Mouse (Mus musculus) mouse embryonic stem cell (cell line): ENCODE measurements around the gene Gabra2.

Experiments used
- in situ Hi-C, 2 experiments: fragments of 300-500 bp; cut with MboI; formaldehyde crosslinking; loops; 1 replicate in 1 of 2; 3 replicates in 1 of 2; pipeline ENCODE4 v1.14.3; 2019 to 2020; ENCODE audit warnings: low sequenced_read_pairs in 2 of 2, low pct_unique_long_range_greater_than_20kb in 1 of 2, mixed read lengths in 1 of 2; ENCODE audit not compliant: unreplicated experiment in 1 of 2

The Gabra2 gene

DNA sequence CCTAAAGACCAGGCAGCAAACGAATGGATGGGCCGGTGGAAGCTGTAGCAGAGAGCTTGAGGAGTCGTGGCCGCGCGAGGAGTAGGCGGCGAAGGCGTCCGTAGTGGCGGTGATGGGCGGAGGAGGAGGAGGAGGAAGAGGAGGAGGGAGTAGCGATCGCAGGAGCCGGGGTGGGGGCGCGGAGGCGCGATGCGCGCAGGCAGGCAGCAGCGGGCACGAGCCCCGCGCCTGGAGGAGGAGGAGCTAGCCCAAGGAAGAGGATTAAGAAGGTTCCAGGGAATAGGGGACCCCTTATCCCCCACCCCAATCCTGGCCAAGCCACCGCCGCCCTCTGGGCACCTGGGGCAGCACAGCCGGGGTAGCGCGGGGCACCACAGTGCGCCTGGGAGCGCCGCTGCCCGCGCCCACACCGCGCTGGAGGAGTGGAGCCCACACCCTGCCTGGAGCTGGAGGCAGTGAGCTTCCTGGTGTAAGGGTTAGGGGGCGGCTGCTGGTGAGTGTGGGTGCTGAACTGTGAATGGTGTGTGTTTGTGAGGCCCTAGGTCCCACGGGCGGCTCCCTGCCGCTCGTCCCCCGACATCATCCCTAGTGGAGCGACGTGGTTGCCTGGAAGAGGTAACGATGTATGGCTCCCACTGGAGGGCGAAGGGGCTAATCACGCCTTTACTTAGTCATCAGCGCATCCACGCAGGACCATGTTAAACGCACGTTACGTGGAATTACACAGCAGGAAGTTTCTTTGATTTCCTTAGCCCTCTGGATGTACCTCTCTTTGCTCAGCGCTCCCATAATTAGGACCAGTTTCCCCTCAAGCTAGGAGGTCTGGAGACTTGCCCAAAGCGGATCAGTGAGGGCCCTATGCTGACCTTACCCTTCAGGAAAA is at the start of gene Gabra2:
TSS of gene Gabra2 (minus strand) at position 125 of the 883 bp plus-strand sequence.
- in situ Hi-C loops, result no loop called here

DNA sequence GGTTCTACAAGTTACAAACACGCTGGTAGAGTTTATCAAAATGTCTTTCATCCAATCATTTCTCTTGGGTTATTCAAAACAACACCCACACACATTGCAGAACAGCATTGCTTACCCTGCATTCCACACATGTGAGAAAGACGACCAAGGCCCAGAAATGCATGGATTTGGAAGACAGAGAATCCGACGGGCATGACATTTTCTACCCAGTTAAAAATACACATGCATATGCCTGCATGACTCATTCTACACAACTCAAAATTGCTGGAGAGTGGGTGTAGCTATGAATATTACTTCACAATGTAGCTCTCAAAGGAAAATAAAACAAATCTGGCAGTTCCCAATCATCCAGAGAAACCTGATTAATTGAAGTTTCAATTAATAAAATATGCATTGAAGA is 41.0 kb upstream of the Gabra2 start:
- in situ Hi-C loops, result no loop called here

DNA sequence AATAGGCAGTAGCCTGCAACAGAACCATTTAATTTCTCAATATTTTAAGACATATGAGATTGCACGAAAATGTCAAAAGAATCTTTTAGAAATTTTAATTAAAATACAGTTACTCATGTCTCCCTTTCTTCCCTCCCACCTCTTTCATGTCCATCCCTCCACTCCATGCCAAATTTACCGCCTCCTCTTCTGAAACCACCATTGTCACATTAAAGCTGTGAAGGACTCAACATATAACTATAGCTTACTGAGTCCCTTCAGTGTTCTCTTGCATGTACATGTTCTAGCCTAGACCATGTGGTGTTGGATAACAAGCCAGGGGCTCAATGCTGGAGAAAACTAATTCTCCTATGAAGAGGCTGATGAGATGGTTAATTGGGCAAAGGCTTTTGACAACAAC is 40.2 kb upstream of the Gabra2 start:
- in situ Hi-C loops, result no loop called here

DNA sequence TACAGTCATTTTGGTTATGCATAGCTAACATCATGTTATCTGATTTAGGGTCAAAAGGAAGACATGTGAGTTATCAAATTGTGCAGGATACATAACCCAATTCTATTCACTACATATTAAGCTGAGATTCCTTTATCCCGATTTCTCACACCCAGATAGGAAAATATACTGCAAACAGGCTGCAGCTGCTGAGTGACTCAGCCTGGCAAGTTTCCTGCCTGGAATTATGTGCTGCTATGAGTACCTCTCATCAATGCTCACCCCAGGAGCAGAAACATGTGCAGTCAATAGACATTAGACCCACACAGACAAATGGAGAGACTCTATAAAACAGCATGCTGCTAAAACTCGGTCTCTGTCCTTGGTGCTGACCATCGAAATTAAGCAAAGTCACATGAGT is 32.1 kb upstream of the Gabra2 start:
- in situ Hi-C loops, result no loop called here

DNA sequence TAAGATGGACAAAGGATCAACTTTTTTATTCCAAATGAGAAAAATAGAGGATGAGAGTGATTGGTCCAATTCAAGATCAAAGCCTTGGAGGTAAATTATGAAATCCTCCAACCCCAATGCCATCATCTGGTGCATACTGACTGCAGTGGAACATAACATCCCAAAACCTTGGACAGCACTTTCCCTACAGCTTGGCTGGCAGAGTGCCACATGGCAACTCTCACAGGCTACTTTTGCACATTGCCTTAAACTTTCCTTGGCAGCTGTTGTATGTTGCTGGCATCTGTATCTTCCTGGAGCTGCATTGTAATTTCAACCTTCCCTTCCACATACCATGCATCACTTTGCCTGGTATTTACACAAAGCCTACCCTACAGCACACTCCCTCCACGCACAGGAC is 19.6 kb upstream of the Gabra2 start:
- in situ Hi-C loops, result no loop called here

DNA sequence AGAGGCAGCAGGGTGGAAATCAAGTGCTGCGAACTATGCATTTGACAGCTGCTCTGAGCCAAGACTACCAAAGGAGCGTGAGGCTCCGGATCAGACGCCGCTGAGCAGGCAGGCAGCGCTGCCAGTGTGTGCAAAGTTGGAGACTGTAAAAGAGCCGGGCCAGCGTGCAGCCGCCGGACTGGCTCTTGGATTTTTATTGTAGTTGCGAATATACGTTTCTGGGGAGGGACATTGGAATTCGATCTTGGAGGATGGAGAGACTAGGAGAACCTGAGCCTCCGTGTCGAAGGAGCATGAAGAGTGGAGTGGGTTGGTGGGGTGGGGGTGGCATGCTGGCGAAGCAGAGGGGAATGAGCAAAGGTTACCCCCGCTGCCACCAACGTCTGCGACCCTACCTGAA is 469 bp downstream of the Gabra2 start:
- in situ Hi-C loops, result no loop called here

DNA sequence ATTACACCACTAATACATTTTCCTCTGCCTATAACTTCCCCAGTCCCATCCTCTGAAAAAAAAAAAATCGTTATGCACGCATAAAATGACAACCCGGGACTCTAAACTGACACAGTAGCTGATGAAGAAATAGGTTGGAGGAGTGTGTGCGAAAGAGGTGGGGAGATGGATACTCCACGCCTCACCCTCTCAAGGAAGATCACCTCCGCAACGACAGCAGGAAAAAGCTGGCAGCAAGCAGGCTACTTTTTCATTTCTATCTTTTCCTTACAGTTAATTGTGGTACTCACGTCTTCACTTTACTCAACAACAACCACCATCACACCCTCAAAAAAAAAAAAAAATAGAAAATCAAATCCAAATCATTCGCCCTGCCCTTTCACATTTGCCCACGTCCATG is 873 bp downstream of the Gabra2 start:
- in situ Hi-C loops, result no loop called here

DNA sequence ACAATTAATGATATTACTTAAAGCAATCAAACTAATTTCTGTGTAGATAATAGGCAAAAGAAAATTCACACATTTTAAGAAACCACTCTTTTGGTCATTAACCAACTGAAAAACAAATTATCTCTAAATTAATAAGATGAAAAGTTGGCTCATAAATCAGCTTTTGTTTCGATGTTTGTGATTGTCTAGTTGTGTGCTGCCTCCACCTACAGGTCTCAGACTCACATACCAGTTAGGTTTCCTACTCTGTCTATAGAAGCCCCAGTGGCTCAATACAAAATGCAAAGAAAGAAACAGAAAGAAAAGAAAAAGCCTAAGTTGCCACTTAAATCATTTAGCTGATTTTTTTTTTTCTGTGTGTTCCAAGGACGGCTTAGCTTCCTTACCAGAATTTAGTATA is 1.8 kb downstream of the Gabra2 start:
- in situ Hi-C loops, result no loop called here

DNA sequence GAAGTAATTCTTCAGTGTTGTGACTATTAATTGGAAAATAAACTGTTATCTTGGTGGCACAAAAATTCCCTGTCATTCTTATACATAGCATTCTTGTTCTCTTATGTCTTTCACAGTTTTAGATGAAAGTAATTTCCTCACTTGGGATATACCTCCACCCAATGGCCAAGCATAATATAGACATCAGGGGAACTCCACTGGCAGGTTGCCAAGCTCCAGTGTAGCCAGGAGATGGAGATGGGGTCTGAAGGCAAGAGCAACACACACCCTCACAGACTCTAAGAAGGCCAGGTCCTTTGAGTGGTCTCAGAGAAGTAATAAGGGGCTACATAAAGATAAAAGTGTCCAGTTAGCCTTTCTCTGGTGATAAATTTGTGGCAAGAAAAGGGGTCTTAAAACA is 3.2 kb downstream of the Gabra2 start:
- in situ Hi-C loops, result no loop called here

DNA sequence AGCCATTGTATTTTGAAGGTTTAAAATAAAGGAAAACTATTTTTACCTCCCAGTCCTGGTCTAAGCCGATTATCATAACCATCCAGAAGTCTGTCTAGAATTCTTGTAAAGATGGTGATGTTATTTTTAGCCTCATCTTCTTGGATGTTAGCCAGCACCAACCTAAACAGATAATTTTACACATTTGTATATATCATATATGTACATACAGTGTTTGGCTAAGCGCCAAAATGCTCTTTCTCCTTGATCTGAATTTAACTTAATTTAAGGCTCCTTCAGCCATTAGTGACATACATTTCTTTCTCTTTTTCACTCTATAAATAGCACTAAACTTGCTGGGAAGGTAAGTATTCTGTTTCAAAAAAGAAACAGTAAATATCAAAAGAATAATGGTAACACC is 3.7 kb downstream of the Gabra2 start:
- in situ Hi-C loops, result no loop called here

DNA sequence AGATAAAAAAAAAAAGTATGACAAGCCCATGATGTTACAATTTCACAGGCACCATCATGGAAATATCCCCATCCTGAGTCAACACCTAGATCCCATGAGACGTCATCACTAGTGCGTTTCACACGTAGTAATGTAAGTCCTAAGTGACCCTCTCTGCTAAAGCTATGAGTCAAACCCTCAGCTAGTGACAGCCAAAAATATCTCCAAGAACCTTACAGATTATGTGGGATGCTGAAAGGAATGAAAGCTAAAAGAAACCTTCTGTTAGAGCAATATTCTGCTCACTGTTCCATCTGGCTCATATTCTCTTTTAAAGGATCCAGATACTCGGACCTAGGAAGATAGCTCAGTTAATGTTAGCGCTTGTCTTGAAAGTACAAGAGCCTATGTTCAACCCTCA is 16.8 kb downstream of the Gabra2 start:
- in situ Hi-C loops, result no loop called here

DNA sequence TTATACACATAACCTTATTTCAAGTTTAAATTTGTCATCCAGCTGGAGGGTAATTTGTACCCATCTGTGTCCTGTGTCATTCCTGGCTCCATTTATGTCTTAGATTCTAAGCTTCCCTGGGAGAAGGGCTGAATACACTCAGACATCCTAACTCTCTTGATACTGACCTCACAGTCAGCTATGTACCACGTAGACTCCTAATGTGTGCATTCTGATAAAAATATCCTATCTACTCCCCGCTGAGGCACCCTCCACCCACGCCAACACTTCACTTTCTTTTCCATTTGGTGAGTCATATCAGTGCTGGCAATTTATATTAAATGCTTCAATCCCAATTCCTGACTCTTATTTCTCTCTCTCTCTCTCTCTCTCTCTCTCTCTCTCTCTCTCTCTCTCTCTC is 34.0 kb downstream of the Gabra2 start:
- in situ Hi-C loops, result no loop called here

DNA sequence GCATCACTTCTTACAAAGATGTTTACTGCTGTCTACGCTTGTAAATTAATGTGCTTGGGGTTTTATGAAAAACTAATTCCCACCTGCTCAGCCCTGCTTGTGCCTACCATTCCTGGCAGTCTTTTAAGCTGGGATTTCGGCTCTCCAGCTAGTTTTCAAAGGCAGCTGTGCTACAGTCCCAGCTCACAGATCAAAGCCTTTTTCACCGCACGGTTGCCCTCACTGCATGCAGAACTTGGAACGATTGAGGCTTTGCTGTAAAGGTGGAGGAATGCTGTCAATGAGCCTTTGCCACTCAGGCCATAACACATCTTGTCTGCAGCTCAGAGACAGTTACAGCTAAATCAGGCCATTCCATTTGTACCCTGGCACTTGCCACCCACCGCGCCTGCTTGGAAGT is 37.6 kb downstream of the Gabra2 start:
- in situ Hi-C loops, result no loop called here

DNA sequence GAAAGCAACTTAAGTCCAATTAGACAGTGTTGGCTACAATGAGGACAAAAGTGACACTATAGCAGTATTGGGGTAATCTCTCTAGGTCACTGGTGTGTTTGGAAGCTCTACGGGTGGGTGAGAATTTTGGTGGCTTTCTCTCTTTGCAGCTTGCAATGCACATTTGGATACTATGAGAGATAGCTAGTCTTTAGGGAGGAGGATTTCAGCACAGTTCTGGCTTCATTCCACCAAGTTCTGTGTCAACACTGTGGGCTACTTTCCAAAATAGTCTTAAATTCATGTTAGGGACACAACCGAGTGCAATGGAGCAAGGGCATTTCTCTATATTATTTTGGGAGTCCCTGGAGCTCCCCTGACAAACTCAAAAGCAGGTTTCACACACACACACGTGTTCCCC is 58.3 kb downstream of the Gabra2 start:
- in situ Hi-C loops, result no loop called here

DNA sequence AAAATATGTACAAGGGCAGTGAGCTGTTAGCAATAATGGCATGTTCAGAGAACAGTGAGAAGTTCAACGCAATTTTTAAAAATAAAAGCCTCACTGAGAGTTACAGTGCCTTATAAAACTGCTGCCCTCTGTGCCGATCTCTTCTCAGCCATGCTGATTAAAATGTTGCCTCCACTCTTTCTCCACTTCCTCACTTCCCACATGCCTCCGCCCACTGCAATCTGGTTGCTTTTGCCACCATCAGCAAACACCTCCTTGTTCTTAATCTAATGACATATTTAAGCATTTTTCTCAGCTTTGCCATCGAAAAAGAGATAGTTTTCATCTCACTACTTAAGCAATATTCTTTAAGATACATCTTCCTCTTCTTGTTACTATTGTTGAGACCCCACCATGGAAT is 69.7 kb downstream of the Gabra2 start:
- in situ Hi-C loops, result no loop called here

DNA sequence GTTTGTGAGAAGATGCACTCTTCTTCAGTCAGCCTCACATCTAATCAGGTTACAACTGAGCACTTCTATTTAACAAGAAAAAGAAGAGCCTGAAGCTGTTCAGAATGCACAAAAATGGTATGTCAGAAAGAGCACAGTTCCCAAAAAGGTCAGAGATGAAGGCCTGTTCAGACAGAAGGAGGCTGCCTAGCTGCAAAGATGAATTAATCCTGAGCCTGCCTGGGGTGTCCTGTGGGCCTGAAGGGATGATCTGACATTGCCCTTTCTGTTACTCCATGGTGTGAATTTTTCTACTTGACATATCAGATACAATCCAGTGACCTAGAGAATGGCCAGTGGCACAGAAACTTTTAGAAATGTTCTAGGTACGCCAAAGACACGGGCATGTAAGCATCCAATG is 83.9 kb downstream of the Gabra2 start:
- in situ Hi-C loops, result no loop called here

DNA sequence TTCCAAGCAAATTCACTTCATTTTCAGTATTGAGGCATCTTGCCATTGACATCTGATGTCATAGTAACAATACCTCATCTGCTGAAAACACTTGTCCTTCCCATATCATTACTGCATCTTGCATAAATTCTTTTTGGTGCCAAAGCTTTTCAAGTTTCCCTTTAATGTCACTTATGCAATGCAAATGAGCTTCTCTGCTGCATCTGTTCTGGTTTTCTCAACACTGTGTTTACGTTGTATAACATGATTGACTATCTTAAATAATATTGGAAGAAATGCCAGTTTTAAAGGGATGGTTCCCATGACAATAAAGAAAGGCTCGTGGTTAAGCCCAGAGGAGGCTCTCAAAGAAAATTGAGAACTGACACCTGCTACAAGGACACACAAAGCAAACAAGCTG is 84.4 kb downstream of the Gabra2 start:
- in situ Hi-C loops, result no loop called here

DNA sequence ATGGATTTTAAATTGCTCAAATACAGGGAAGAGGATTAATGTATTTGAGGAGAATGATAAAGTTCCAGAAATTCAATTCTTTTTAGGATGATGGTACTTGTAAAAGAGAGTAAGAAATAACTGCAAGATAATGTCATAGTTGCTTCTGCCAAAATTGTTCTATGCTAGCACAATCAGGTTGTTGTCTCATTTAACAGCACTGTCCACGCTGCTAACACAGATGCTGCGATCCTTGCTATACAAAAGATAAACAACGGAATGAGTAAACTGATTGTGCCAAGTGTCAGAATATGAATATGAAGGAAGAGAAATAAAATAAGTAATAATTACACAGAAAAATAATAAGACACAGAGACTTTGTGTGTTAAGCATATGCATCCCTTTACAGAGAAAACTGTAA is 84.9 kb downstream of the Gabra2 start:
- in situ Hi-C loops, result no loop called here

DNA sequence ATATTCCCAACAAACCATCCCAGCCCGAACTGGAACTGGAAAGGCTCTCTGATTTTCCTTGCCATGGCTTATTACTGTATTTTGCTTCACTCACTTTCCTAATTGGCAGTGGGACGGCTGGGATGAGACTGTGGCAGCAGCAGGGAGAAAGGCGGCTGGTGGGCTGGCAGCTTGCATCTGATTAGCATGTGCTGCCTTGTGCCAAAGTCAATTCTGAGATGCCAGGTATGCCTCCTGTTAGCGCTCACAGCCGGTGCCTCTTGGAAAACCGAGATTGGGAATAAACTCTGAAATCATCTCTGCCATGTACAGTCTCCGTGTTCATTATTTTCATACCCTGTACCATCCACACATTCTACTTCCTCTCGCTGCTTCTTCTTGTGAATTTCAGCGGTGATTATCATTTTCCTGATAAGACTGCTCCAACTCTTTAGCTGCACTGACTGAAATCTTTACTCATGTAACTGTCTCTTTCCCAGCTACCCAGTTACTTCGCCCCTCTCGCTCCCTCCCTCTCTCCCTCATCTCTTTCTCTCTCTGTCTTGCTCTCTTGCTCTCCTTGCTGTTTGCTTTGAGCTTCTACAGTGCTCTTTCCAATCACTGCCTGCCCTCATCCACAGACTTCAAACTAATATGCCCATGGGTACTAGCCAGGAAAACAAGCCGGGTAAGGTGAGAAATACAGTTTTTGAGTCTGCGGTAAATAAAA is 99.9 kb downstream of the Gabra2 start:
- in situ Hi-C loops, result no loop called here

DNA sequence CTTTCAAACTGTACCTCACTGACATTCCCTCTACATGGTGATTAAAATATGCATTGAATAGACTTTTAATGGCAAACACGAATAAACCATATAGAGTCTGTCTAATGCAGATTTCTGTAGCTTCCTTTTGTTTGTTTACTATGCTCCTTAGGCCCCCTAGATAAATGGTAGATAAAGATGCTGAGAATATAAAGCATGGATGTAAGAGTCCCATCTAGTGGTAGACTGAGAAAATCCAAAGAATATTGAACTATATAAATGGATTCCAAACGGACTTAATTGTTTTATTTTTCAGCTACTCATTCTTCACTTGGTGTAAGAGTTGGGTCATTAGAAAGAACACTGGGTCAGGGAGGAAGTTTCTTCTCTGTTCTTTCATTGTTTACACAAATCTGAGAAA is 102.4 kb downstream of the Gabra2 start:
- in situ Hi-C loops, result no loop called here
